Mouse (Mus musculus): Measurements from ENCODE around the gene Gpha2.

DNA sequence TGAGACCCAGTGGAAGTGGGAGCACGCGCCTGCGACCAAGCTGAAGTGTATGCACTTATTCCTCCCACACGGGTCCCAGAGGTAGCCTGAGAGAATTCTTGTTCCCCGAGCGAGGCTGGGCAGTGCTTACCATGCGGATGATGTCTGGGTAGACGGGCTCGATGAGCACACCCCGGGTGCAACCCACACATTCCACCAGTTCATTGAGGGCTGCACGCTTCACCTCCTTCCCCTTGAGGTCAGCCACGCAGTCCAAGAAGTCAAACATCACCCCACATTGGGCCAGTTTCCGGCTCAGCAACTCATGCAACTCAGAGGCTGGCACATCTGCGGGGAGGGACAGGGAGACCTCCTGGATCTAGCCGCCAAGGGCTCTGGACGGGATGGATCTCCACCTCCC, 7.5 kb downstream of the Gpha2 start:
- no peak for TF ChIP-seq GATA1 (IDR thresholded peaks at IDR 0.05; ENCODE audit: low read length)
- TF ChIP-seq TAL1 (IDR thresholded peaks at IDR 0.05; ENCODE audit: low read length) = no peak
